Mouse (Mus musculus) midbrain, embryonic 10.5 days (tissue): ENCODE data around the gene Tmem56. TPM values are rescaled to one million over a fixed set of nuclear protein-coding genes. Genes with fewer than 3 reads are reported as not detected.
A peak's percentile ranks its signal among the peaks of the same experiment; 100 is the strongest.

ENCODE experiments used
- DNase-seq: peaks from one replicate; pipeline ENCODE4 v3.0.0-alpha.2; 2017; ENCODE audit warnings: low spot score
- H3K27ac ChIP-seq: fragments of 300-500 bp; sonication (generic); replicated peaks from 2 replicates; pipeline ENCODE4 v1.5.1; 2016; ENCODE audit warnings: mild to moderate bottlenecking
- H3K27me3 ChIP-seq: fragments of 300-500 bp; sonication (generic); 2 replicates; pipeline ENCODE4 v1.6.1; 2016; ENCODE audit warnings: low read depth, mild to moderate bottlenecking; ENCODE audit not compliant: poor library complexity, severe bottlenecking
- H3K36me3 ChIP-seq: fragments of 300-500 bp; sonication (generic); 2 replicates; pipeline ENCODE4 v1.6.1; 2016; ENCODE audit warnings: mild to moderate bottlenecking, moderate library complexity
- H3K4me1 ChIP-seq: fragments of 300-500 bp; sonication (generic); 2 replicates; pipeline ENCODE4 v1.6.1; 2016
- H3K4me3 ChIP-seq: fragments of 300-500 bp; sonication (generic); 2 replicates; pipeline ENCODE4 v1.5.1; 2016; ENCODE audit warnings: mild to moderate bottlenecking, moderate library complexity
- H3K9me3 ChIP-seq: fragments of 300-500 bp; sonication (generic); replicated peaks from 2 replicates; pipeline ENCODE4 v1.6.1; 2016; ENCODE audit warnings: mild to moderate bottlenecking
- WGBS: fragments of 180-500 bp; shearing (Covaris S2); methylation state at CpG from one replicate; pipeline ENCODE4 v1.1.7; 2016; 5-methylcytosine and 5-hydroxymethylcytosine counted together
- polyA plus RNA-seq: library from polyadenylated mRNA; unstranded; fragments of >200 nt; fragmentation: Nextera tagmentation; extraction: Ambion mirVana; gene quantifications from 2 replicates; pipeline ENCODE4 v1.2.1, GENCODE M21; 2016

Tmem56 gene
- polyA plus RNA-seq, 1 experiment from 2014 or later = 1.1 TPM

GRCm38 (mm10) chr3:121250576-121251433, 32.1 kb downstream of the Tmem56 start:
- WGBS = 86% methylated on average over 19 of the region's 19 CpGs
- no peak overlapping the region for H3K4me3 ChIP-seq
- H3K36me3 ChIP-seq = no peaks in the 10 kb centered on the region
- H3K27ac ChIP-seq = no peak overlapping the region
- H3K27me3 ChIP-seq = no peaks in the 10 kb centered on the region
- no peak for DNase-seq
- H3K9me3 ChIP-seq = no peaks in the 10 kb centered on the region
- H3K4me1 ChIP-seq = no peaks in the 10 kb centered on the region

- Histone ChIP-seq H3K4me3 (no peak overlapping the region), H3K27ac (no peak overlapping the region), H3K36me3 (no peaks in the 10 kb centered on the region), H3K4me1 (no peaks in the 10 kb centered on the region), H3K9me3 (no peaks in the 10 kb centered on the region), H3K27me3 (no peaks in the 10 kb centered on the region)
- DNase-seq = no peak
- WGBS = 90% methylated on average over 9 of the region's 9 CpGs
Observed at GRCm38 (mm10) chr3:121250048-121250447, 32.9 kb downstream of the Tmem56 start.

- Histone ChIP-seq H3K9me3 (no peaks in the 10 kb centered on the region), H3K27me3 (no peaks in the 10 kb centered on the region), H3K4me1 (peaks cover 27% of the 10 kb centered on the region), H3K4me3 (no peak overlapping the region), H3K27ac (no peak overlapping the region), H3K36me3 (no peaks in the 10 kb centered on the region)
- 91% methylated on average over 4 of the region's 4 CpGs for WGBS
- DNase-seq = no peak
Observed at GRCm38 (mm10) chr3:121242941-121243340, 40.0 kb downstream of the Tmem56 start.

- 83% methylated on average over 9 of the region's 9 CpGs for WGBS
- DNase-seq = no peak
- no peaks in the 10 kb centered on the region for H3K9me3 ChIP-seq
- no peaks in the 10 kb centered on the region for H3K36me3 ChIP-seq
- no peaks in the 10 kb centered on the region for H3K27me3 ChIP-seq
- H3K27ac ChIP-seq = no peak overlapping the region
- no peak overlapping the region for H3K4me3 ChIP-seq
- H3K4me1 ChIP-seq = peaks cover 27% of the 10 kb centered on the region
Observed at GRCm38 (mm10) chr3:121242111-121242936, 40.6 kb downstream of the Tmem56 start.

- Histone ChIP-seq H3K9me3 (no peaks in the 10 kb centered on the region), H3K4me1 (peaks cover 27% of the 10 kb centered on the region), H3K27me3 (no peaks in the 10 kb centered on the region), H3K27ac (peak overlapping the region; percentile 86), H3K36me3 (no peaks in the 10 kb centered on the region), H3K4me3 (peak overlapping the region; percentile 22; the same call in 1 of the 2 replicates)
- DNase-seq = peak; percentile 19
- WGBS = 44% methylated on average over 8 of the region's 8 CpGs
Observed at GRCm38 (mm10) chr3:121240362-121241040, 42.4 kb downstream of the Tmem56 start.

GRCm38 (mm10) chr3:121239096-121239495, 43.8 kb downstream of the Tmem56 start:
- 83% methylated on average over 8 of the region's 8 CpGs for WGBS

GRCm38 (mm10) chr3:121224763-121225162, 58.1 kb downstream of the Tmem56 start:
- no peaks in the 10 kb centered on the region for H3K36me3 ChIP-seq
- H3K27ac ChIP-seq = no peak overlapping the region
- H3K9me3 ChIP-seq = no peaks in the 10 kb centered on the region
- 90% methylated on average over 8 of the region's 8 CpGs for WGBS
- DNase-seq = no peak
- H3K27me3 ChIP-seq = no peaks in the 10 kb centered on the region
- no peak overlapping the region for H3K4me3 ChIP-seq
- H3K4me1 ChIP-seq = no peaks in the 10 kb centered on the region

More at GRCm38 (mm10) chr3:121239096-121239495, 43.8 kb downstream of the Tmem56 start:
- Histone ChIP-seq H3K36me3 (no peaks in the 10 kb centered on the region), H3K4me1 (peaks cover 27% of the 10 kb centered on the region), H3K9me3 (no peaks in the 10 kb centered on the region), H3K27ac (no peak overlapping the region), H3K4me3 (no peak overlapping the region), H3K27me3 (no peaks in the 10 kb centered on the region)
- DNase-seq = no peak

- DNase-seq = no peak
- Histone ChIP-seq H3K36me3 (no peaks in the 10 kb centered on the region), H3K9me3 (no peaks in the 10 kb centered on the region), H3K27ac (no peak overlapping the region), H3K27me3 (no peaks in the 10 kb centered on the region), H3K4me3 (no peak overlapping the region), H3K4me1 (no peaks in the 10 kb centered on the region)
- 92% methylated on average over 6 of the region's 6 CpGs for WGBS
Observed at GRCm38 (mm10) chr3:121224185-121224584, 58.7 kb downstream of the Tmem56 start.

- H3K4me3 ChIP-seq = no peak overlapping the region
- WGBS = 83% methylated on average over 7 of the region's 7 CpGs
- H3K4me1 ChIP-seq = no peaks in the 10 kb centered on the region
- no peaks in the 10 kb centered on the region for H3K9me3 ChIP-seq
- no peaks in the 10 kb centered on the region for H3K36me3 ChIP-seq
- H3K27ac ChIP-seq = no peak overlapping the region
- no peak for DNase-seq
- H3K27me3 ChIP-seq = no peaks in the 10 kb centered on the region
Observed at GRCm38 (mm10) chr3:121221987-121222386, 60.9 kb downstream of the Tmem56 start.

- H3K4me1 ChIP-seq = no peaks in the 10 kb centered on the region
- no peaks in the 10 kb centered on the region for H3K27me3 ChIP-seq
- WGBS = 91% methylated on average over 6 of the region's 6 CpGs
- no peak overlapping the region for H3K4me3 ChIP-seq
- no peaks in the 10 kb centered on the region for H3K9me3 ChIP-seq
- H3K27ac ChIP-seq = no peak overlapping the region
- no peak for DNase-seq
- no peaks in the 10 kb centered on the region for H3K36me3 ChIP-seq
Observed at GRCm38 (mm10) chr3:121217011-121217410, 65.9 kb downstream of the Tmem56 start.

DNA sequence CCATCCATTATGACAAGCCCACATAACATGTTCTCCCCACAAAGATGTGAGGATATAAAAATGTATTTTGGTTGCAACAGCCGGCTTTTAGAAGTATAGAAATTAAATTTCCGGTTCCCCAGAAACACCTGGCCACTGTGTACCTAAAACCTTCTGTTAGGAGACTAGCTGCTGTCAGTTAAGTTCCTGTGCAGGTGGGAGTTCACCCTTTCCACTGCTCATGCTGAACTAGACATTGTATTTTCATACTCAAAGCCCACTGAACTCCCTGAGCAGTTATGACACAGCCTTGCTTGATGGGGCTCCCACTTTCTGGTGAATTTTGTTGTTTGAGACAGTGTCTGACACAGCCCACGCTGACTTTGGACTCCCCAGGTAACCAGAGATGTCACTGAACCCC, 69.4 kb downstream of the Tmem56 start:
- Histone ChIP-seq H3K27me3 (no peaks in the 10 kb centered on the region), H3K4me1 (0 out of 2 replicates have a peak, but pooled peaks cover 4% of the 10 kb centered on the region), H3K27ac (no peak overlapping the region), H3K36me3 (no peaks in the 10 kb centered on the region), H3K9me3 (no peaks in the 10 kb centered on the region), H3K4me3 (no peak overlapping the region)
- DNase-seq = no peak
- 82% methylated on average over 3 of the region's 3 CpGs for WGBS

DNA sequence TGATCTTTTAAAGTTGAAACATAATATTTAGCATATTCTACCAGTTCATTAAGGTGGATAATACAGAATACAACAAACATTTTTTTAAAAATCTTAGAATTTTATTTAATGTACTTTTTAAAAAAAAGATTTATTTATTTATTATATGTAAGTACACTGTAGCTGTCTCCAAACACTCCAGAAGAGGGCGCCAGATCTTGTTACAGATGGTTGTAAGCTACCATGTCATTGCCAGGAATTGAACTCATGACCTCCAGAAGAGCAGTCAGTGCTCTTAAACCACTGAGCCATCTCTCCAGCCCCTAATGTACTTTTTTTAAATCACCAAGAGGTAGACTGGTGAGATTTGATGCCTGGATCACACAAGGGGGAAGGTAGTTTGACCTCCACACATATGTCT, 70.7 kb downstream of the Tmem56 start:
- no peaks in the 10 kb centered on the region for H3K36me3 ChIP-seq
- 0 out of 2 replicates have a peak, but pooled peaks cover 4% of the 10 kb centered on the region for H3K4me1 ChIP-seq
- no peak for DNase-seq
- no peak overlapping the region for H3K4me3 ChIP-seq
- no peak overlapping the region for H3K27ac ChIP-seq
- no peaks in the 10 kb centered on the region for H3K27me3 ChIP-seq
- H3K9me3 ChIP-seq = no peaks in the 10 kb centered on the region
- 58% methylated on average over 1 of the region's 1 CpGs for WGBS
